Mouse (Mus musculus) intestine, embryonic 16.5 days (tissue): ENCODE measurements around the gene 4931417E11Rik. TPM values are rescaled to one million over a fixed set of nuclear protein-coding genes. Genes with fewer than 3 reads are reported as not detected.

Source experiments
- ATAC-seq: fragments of 200-750 bp; cut with Nextera tagmentation; 2 replicates; pipeline ENCODE4 v1.8.0; 2017; ENCODE audit warnings: moderate TSS enrichment, moderate library complexity
- H3K27ac ChIP-seq: fragments of 300-500 bp; sonication (generic); 2 replicates; pipeline ENCODE4 v1.5.1; 2014; ENCODE audit warnings: mild to moderate bottlenecking, low read length
- H3K27me3 ChIP-seq: fragments of 300-500 bp; sonication (generic); replicated peaks from 2 replicates; pipeline ENCODE4 v1.6.1; 2014; ENCODE audit warnings: low read length, control low read depth, mixed read lengths; ENCODE audit not compliant: control insufficient read depth, insufficient read depth
- H3K36me3 ChIP-seq: fragments of 300-500 bp; sonication (generic); 2 replicates; pipeline ENCODE4 v1.6.1; 2014; ENCODE audit warnings: low read length, control low read depth; ENCODE audit not compliant: control insufficient read depth, insufficient read depth
- H3K4me1 ChIP-seq: fragments of 300-500 bp; sonication (generic); 2 replicates; pipeline ENCODE4 v1.6.1; 2014; ENCODE audit warnings: low read length, control low read depth, mixed read lengths; ENCODE audit not compliant: control insufficient read depth, insufficient read depth
- H3K4me2 ChIP-seq: fragments of 300-500 bp; sonication (generic); 2 replicates; pipeline ENCODE4 v1.6.1; 2014; ENCODE audit warnings: low read depth, low read length, control low read depth
- H3K4me3 ChIP-seq: fragments of 300-500 bp; sonication (generic); 2 replicates; pipeline ENCODE4 v1.5.1; 2014; ENCODE audit warnings: mild to moderate bottlenecking, low read length
- H3K9ac ChIP-seq: fragments of 300-500 bp; sonication (generic); 2 replicates; pipeline ENCODE4 v1.6.1; 2014; ENCODE audit warnings: low read depth, low read length
- H3K9me3 ChIP-seq: fragments of 300-500 bp; sonication (generic); 2 replicates; pipeline ENCODE4 v1.6.1; 2016; ENCODE audit warnings: low read length, control low read depth; ENCODE audit not compliant: control insufficient read depth
- WGBS: fragments of 180-500 bp; shearing (Covaris S2); extraction: QIAGEN DNeasy Blood & Tissue Kit; methylation state at CpG from one replicate; pipeline ENCODE4 v1.1.7; 2014; 5-methylcytosine and 5-hydroxymethylcytosine counted together
- polyA plus RNA-seq: library from polyadenylated mRNA; unstranded; fragments of >200 nt; fragmentation: Nextera tagmentation; extraction: Ambion mirVana; gene quantifications from 2 replicates; pipeline ENCODE4 v1.2.1, GENCODE M21; 2015

The 4931417E11Rik gene
- polyA plus RNA-seq = not detected in 2 replicates

GRCm38 (mm10) chr6:73469567-73469966, at the start of gene 4931417E11Rik:
TSS of gene 4931417E11Rik (minus strand) at chr6:73469667.
- no peak within 1 kb of the TSS for H3K9ac ChIP-seq
- H3K36me3 ChIP-seq = no peaks in the 10 kb centered on the region
- H3K4me3 ChIP-seq = no peak within 1 kb of the TSS
- H3K27ac ChIP-seq = no peak within 1 kb of the TSS
- no peaks in the 10 kb centered on the region for H3K9me3 ChIP-seq
- no peak within 1 kb of the TSS for H3K4me2 ChIP-seq
- no peaks in the 10 kb centered on the region for H3K4me1 ChIP-seq
- no peaks in the 10 kb centered on the region for H3K27me3 ChIP-seq
- no peak for ATAC-seq
- whole genome bisulfite sequencing = 86% methylated on average over 8 of the region's 8 CpGs

GRCm38 (mm10) chr6:73517818-73518396, 48.4 kb upstream of the 4931417E11Rik start:
- H3K9ac ChIP-seq = no peak overlapping the region
- no peaks in the 10 kb centered on the region for H3K36me3 ChIP-seq
- no peaks in the 10 kb centered on the region for H3K9me3 ChIP-seq
- H3K4me2 ChIP-seq = no peak overlapping the region
- H3K4me3 ChIP-seq = no peak overlapping the region
- 26% methylated on average over 14 of the region's 14 CpGs for WGBS
- no peak overlapping the region for H3K27ac ChIP-seq
- ATAC-seq = no peak
- H3K27me3 ChIP-seq = no peaks in the 10 kb centered on the region
- H3K4me1 ChIP-seq = no peaks in the 10 kb centered on the region

- H3K27ac ChIP-seq = no peak overlapping the region
- H3K36me3 ChIP-seq = no peaks in the 10 kb centered on the region
- H3K9me3 ChIP-seq = no peaks in the 10 kb centered on the region
- no peak for ATAC-seq
- no peaks in the 10 kb centered on the region for H3K4me1 ChIP-seq
- no peak overlapping the region for H3K4me2 ChIP-seq
- WGBS = 26% methylated on average over 1 of the region's 1 CpGs
- no peak overlapping the region for H3K4me3 ChIP-seq
- no peak overlapping the region for H3K9ac ChIP-seq
- no peaks in the 10 kb centered on the region for H3K27me3 ChIP-seq
Observed at GRCm38 (mm10) chr6:73512907-73513306, 43.4 kb upstream of the 4931417E11Rik start.

GRCm38 (mm10) chr6:73499631-73500030, 30.2 kb upstream of the 4931417E11Rik start:
- ATAC-seq = no peak
- H3K27me3 ChIP-seq = no peaks in the 10 kb centered on the region
- no peak overlapping the region for H3K4me3 ChIP-seq
- 86% methylated on average over 7 of the region's 7 CpGs for WGBS
- no peak overlapping the region for H3K27ac ChIP-seq
- no peaks in the 10 kb centered on the region for H3K36me3 ChIP-seq
- no peaks in the 10 kb centered on the region for H3K9me3 ChIP-seq
- no peak overlapping the region for H3K9ac ChIP-seq
- no peaks in the 10 kb centered on the region for H3K4me1 ChIP-seq
- H3K4me2 ChIP-seq = no peak overlapping the region

- H3K4me1 ChIP-seq = no peaks in the 10 kb centered on the region
- no peaks in the 10 kb centered on the region for H3K27me3 ChIP-seq
- 61% methylated on average over 2 of the region's 2 CpGs for WGBS
- H3K9me3 ChIP-seq = no peaks in the 10 kb centered on the region
- no peak overlapping the region for H3K9ac ChIP-seq
- no peaks in the 10 kb centered on the region for H3K36me3 ChIP-seq
- no peak overlapping the region for H3K27ac ChIP-seq
- no peak overlapping the region for H3K4me2 ChIP-seq
- no peak for ATAC-seq
- H3K4me3 ChIP-seq = no peak overlapping the region
Observed at GRCm38 (mm10) chr6:73497321-73497720, 27.9 kb upstream of the 4931417E11Rik start.

GRCm38 (mm10) chr6:73490524-73490923, 21.1 kb upstream of the 4931417E11Rik start:
- Histone ChIP-seq H3K9ac (no peak overlapping the region), H3K4me1 (no peaks in the 10 kb centered on the region), H3K9me3 (no peaks in the 10 kb centered on the region), H3K36me3 (no peaks in the 10 kb centered on the region), H3K4me3 (no peak overlapping the region), H3K27ac (no peak overlapping the region), H3K27me3 (no peaks in the 10 kb centered on the region), H3K4me2 (no peak overlapping the region)
- WGBS = 93% methylated on average over 1 of the region's 1 CpGs
- no peak for ATAC-seq

GRCm38 (mm10) chr6:73485616-73486015, 16.1 kb upstream of the 4931417E11Rik start:
- WGBS = 86% methylated on average over 3 of the region's 3 CpGs
- Histone ChIP-seq H3K4me1 (no peaks in the 10 kb centered on the region), H3K36me3 (no peaks in the 10 kb centered on the region), H3K27ac (no peak overlapping the region), H3K4me3 (no peak overlapping the region), H3K27me3 (no peaks in the 10 kb centered on the region), H3K4me2 (no peak overlapping the region), H3K9ac (no peak overlapping the region), H3K9me3 (no peaks in the 10 kb centered on the region)
- ATAC-seq = no peak

GRCm38 (mm10) chr6:73466084-73466483, 3.4 kb downstream of the 4931417E11Rik start:
- no peak overlapping the region for H3K27ac ChIP-seq
- H3K9ac ChIP-seq = no peak overlapping the region
- ATAC-seq = no peak
- WGBS = 58% methylated on average over 3 of the region's 3 CpGs
- no peak overlapping the region for H3K4me3 ChIP-seq
- H3K4me1 ChIP-seq = no peaks in the 10 kb centered on the region
- H3K4me2 ChIP-seq = no peak overlapping the region
- no peaks in the 10 kb centered on the region for H3K9me3 ChIP-seq
- no peaks in the 10 kb centered on the region for H3K36me3 ChIP-seq
- H3K27me3 ChIP-seq = no peaks in the 10 kb centered on the region

GRCm38 (mm10) chr6:73462543-73462942, 6.9 kb downstream of the 4931417E11Rik start:
- H3K27me3 ChIP-seq = no peaks in the 10 kb centered on the region
- ATAC-seq = no peak

GRCm38 (mm10) chr6:73433912-73434311, 35.6 kb downstream of the 4931417E11Rik start:
- Histone ChIP-seq H3K4me1 (no peaks in the 10 kb centered on the region), H3K4me2 (no peak overlapping the region), H3K9ac (no peak overlapping the region), H3K4me3 (no peak overlapping the region), H3K27me3 (no peaks in the 10 kb centered on the region), H3K9me3 (no peaks in the 10 kb centered on the region), H3K36me3 (no peaks in the 10 kb centered on the region), H3K27ac (no peak overlapping the region)
- 31% methylated on average over 3 of the region's 3 CpGs for WGBS
- ATAC-seq = no peak

More at GRCm38 (mm10) chr6:73462543-73462942, 6.9 kb downstream of the 4931417E11Rik start:
- Histone ChIP-seq H3K9ac (no peak overlapping the region), H3K27ac (no peak overlapping the region), H3K4me1 (no peaks in the 10 kb centered on the region), H3K4me3 (no peak overlapping the region), H3K4me2 (no peak overlapping the region), H3K36me3 (no peaks in the 10 kb centered on the region), H3K9me3 (no peaks in the 10 kb centered on the region)
- WGBS = 70% methylated on average over 5 of the region's 5 CpGs
